13 mouse cellular contexts compared by ENCODE assay signal in genomic region chr1:154983325-154983724, GRCm38 (mm10).
A peak's percentile ranks its signal among the peaks of the same experiment; 100 is the strongest.
DNase-seq lines count a peak whose midpoint lies in the region; ATAC-seq lines count a peak whose summit lies in the region.
"Had no signal": no experiment of that assay in that cellular context is flagged by ENCODE, and none has a peak within 500 bp of the region (broad histone marks: within the 10 kb centered on the region; RNA-seq: fewer than 3 reads in every experiment).

No protein-coding gene starts in this region.

- intact Hi-C loops in heart, postnatal 36 days (cut with DNase I) = no loop called here

- no peaks in the 10 kb centered on the region for H3K27me3 ChIP-seq in hindbrain, embryonic 10.5 days (ENCODE audit: insufficient read depth, poor library complexity, severe bottlenecking)
- no peaks in the 10 kb centered on the region for H3K27me3 ChIP-seq in hindbrain, embryonic 12.5 days
- no peaks in the 10 kb centered on the region for H3K27me3 ChIP-seq in neural tube, embryonic 15.5 days (replicated peaks)
- H3K27me3 ChIP-seq: forebrain, embryonic 13.5 days; limb, embryonic 12.5 days had no signal

- H3K9ac ChIP-seq in hindbrain, embryonic 12.5 days = no peak overlapping the region
- no peak overlapping the region for H3K9ac ChIP-seq in neural tube, embryonic 15.5 days (replicated peaks)
- H3K9ac ChIP-seq: forebrain, embryonic 13.5 days; limb, embryonic 12.5 days had no signal

- H3K4me1 ChIP-seq in hindbrain, embryonic 10.5 days (replicated peaks) = peaks cover 22% of the 10 kb centered on the region
- H3K4me1 ChIP-seq in hindbrain, embryonic 12.5 days = 0 out of 2 replicates have a peak, but pooled peaks cover 4% of the 10 kb centered on the region
- H3K4me1 ChIP-seq in neural tube, embryonic 15.5 days = no peaks in the 10 kb centered on the region
- H3K4me1 ChIP-seq: forebrain, embryonic 13.5 days; limb, embryonic 12.5 days; megakaryocyte, embryonic 14.5 days had no signal

- no peaks in the 10 kb centered on the region for H3K36me3 ChIP-seq in hindbrain, embryonic 10.5 days
- H3K36me3 ChIP-seq in hindbrain, embryonic 12.5 days = no peaks in the 10 kb centered on the region
- H3K36me3 ChIP-seq in neural tube, embryonic 15.5 days = no peaks in the 10 kb centered on the region
- H3K36me3 ChIP-seq: limb, embryonic 12.5 days had no signal

- H3K9me3 ChIP-seq in hindbrain, embryonic 10.5 days = no peaks in the 10 kb centered on the region
- no peaks in the 10 kb centered on the region for H3K9me3 ChIP-seq in hindbrain, embryonic 12.5 days (replicated peaks)
- H3K9me3 ChIP-seq in neural tube, embryonic 15.5 days (replicated peaks) = no peaks in the 10 kb centered on the region
- H3K9me3 ChIP-seq: forebrain, embryonic 13.5 days; limb, embryonic 12.5 days; megakaryocyte, embryonic 14.5 days had no signal

- WGBS in hindbrain, embryonic 10.5 days = 88% methylated on average over 7 of the region's 7 CpGs
- WGBS in hindbrain, embryonic 12.5 days = 83% methylated on average over 7 of the region's 7 CpGs
- WGBS in neural tube, embryonic 15.5 days = 80% methylated on average over 7 of the region's 7 CpGs

- no peak for ATAC-seq in hindbrain, embryonic 12.5 days (ENCODE audit: low FRiP score)
- no peak for ATAC-seq in neural tube, embryonic 15.5 days (ENCODE audit: low FRiP score)
- ATAC-seq: forebrain, embryonic 13.5 days had no signal

- H3K27ac ChIP-seq in hindbrain, embryonic 10.5 days = 0 out of 2 replicates have a peak overlapping the region, but pooled peaks have one; percentile 45
- H3K27ac ChIP-seq in hindbrain, embryonic 12.5 days = no peak overlapping the region
- H3K27ac ChIP-seq in neural tube, embryonic 15.5 days (replicated peaks) = no peak overlapping the region
- H3K27ac ChIP-seq: forebrain, embryonic 13.5 days; limb, embryonic 12.5 days had no signal

- no peak overlapping the region for H3K4me2 ChIP-seq in hindbrain, embryonic 12.5 days (replicated peaks)
- H3K4me2 ChIP-seq in neural tube, embryonic 15.5 days = no peak overlapping the region
- H3K4me2 ChIP-seq: forebrain, embryonic 13.5 days; limb, embryonic 12.5 days had no signal

- DNase-seq in hindbrain, embryonic 10.5 days (ENCODE audit: low spot score) = no peak
- DNase-seq in adrenal gland, adult 18-20 months (ENCODE audit: low spot score in 2 of 2) = peak; percentile 34 to 69
- peak; percentile 94 to 95 for DNase-seq in cerebellum, postnatal 10 days
- peak; percentile 56 to 61 for DNase-seq in heart, postnatal 36 days
- no peak for DNase-seq in retina, postnatal 1 day
- no peak for DNase-seq in right cerebral cortex, adult 2 months (ENCODE audit: low spot score in 2 of 2)
- DNase-seq: kidney, adult 2 months; thymus, adult 2 months had no signal

- H3K4me3 ChIP-seq in hindbrain, embryonic 10.5 days = no peak overlapping the region
- H3K4me3 ChIP-seq in hindbrain, embryonic 12.5 days = no peak overlapping the region
- no peak overlapping the region for H3K4me3 ChIP-seq in neural tube, embryonic 15.5 days (replicated peaks)
- H3K4me3 ChIP-seq: forebrain, embryonic 13.5 days; limb, embryonic 12.5 days; megakaryocyte, embryonic 14.5 days had no signal

Comparison
In these comparisons a context has a peak if more than half of its experiments do, and no peak if none do; other contexts are left out.
1. DNase-seq: peak in adrenal gland, adult 18-20 months (2 of 2), cerebellum, postnatal 10 days (2 of 2) and heart, postnatal 36 days (2 of 2); none in hindbrain, embryonic 10.5 days (single experiment), retina, postnatal 1 day (single experiment) and right cerebral cortex, adult 2 months (0 of 2).